Mouse (Mus musculus) cerebellum, postnatal 4 days (tissue): Measurements from ENCODE around the gene Usp12.

Source experiments
- DNase-seq, 2 experiments: peaks; one replicate each; pipeline ENCODE4 v3.0.0; 2022; ENCODE audit warnings: low spot score in 2 of 2, mixed read lengths in 1 of 2

Usp12 gene

DNA sequence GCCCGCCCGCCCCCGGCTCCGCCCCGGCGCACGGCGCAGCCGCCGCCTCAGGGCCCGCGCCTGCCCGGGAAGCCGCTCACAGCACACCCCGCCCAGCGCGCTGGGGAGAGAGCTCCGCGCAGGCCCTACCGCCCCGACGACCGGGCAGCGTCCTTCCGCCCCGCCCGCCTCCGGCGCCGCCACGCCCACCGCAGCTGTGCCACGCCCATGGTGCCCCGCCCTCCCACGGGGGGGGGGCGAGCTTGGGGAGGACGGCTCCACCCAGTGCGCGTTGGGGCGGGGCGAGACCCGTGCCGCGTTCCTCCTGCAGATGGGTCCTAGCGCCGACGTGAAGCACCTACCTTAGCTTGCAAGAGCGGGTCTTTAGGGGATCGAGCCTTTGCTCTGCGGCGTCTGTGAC is at the start of gene Usp12:
Gene Usp12, minus strand, starts transcription at position 154 of the 400 bp plus-strand sequence.
- peak; percentile 97 to 99 for DNase-seq

DNA sequence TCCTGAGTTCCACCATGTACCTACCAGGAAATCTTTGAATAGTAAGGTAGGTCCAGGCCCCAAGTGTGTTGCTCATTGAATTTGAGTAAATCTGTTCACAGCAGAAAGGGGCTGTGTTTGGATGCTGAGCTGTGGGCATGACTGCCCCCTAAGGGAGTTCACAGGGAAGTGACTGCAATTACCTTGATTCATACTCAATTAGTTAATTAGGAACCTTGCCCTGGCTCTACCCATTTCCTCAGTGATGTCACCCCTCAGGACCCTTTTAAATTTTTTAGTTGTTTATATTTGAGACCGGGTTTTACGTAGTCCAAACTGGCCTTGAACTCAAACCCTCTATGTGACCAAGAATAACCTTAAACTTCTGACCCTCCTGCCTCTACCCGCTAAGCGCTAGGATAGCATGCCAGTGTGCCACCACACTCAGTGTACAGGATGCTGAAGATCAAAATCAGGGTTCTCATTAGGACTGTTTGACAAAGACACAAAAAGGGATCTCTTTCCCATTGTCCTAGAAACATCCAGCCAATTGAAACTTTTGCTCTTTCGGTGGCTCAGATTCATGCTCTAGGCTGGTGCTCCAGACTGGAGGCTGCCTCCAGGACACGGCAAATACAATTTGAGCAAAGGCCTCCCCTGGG is 49.6 kb upstream of the Usp12 start:
- no peak for DNase-seq

DNA sequence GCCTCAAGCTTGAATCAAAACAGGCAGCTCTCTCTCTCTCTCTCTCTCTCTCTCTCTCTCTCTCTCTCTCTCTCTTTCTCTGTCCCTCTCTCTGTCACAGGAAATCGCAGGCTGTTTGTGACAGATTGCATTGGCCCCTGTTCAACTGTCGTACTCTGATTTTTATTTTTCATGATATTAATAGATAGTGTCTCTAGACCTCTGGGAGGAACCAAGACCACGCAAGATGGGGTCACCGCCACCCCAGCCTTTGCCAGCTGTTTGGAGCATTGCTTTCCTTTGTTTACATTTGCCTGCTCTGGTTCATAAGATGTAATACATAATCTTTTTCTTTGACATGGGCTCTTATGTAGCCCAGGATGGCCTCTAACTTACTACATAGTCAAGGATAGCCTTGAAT is 47.2 kb upstream of the Usp12 start:
- no peak for DNase-seq

- DNase-seq = no peak
These were observed 46.5 kb upstream of the Usp12 start for GRCm38 (mm10) chr5:146841301-146841700.

- DNase-seq = no peak
These were observed 45.6 kb upstream of the Usp12 start for GRCm38 (mm10) chr5:146840422-146840821.

DNA sequence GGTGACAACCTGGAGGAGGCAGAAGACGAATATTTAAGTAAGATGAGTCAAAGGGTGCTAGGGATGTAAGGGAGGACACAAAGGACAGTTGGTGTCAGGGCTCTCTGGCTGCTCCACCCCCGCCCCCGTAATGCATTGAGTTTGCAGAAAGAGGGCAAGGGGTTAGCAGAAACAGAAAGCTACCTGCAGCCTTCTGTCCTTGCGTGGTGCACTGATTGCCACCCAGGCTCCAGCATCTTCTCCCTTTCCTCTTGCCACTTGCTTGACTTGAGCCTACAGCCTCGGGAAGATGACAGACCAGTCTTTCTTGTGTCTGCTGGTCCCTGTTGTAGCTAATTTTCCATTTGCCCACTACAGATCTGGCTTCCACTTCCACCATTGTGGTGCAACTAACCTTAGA is 45.0 kb upstream of the Usp12 start:
- DNase-seq = no peak

GRCm38 (mm10) chr5:146838836-146839648 is 44.2 kb upstream of the Usp12 start:
- DNase-seq = no peak

GRCm38 (mm10) chr5:146837967-146838720 is 43.3 kb upstream of the Usp12 start:
- DNase-seq = no peak

- no peak for DNase-seq
These were observed 40.2 kb upstream of the Usp12 start for GRCm38 (mm10) chr5:146834959-146835358.

DNA sequence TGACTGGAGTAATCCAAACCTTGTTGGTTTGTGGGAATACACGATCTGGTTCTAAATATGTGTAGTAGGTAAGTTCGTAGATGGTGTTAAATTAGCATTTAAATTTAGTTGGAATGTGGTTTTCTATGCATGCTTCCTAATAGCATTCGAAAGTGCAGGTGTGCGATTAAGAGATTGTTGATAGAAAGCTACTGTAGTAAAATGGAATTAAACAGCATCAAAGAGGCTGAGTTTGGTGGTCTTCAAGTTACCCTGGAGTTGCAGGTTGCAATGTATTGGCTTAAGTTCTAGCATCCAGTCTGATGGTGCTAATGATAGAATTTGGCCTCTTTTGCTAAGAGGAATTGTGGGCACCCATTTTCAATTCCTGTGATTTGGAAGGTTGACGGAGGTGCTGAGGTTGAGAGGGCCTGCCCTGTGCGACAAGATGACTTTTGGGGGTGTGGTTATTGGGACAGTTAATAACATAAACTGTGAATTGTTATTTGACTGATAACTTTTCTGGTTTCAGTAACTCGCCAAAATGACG is 38.9 kb upstream of the Usp12 start:
- no peak for DNase-seq

GRCm38 (mm10) chr5:146832769-146833448 is 38.1 kb upstream of the Usp12 start, which contains the start of gene Rpl21:
TSS of gene Rpl21 (plus strand) at chr5:146832890.
- peak; percentile 73 to 90 for DNase-seq

- DNase-seq = no peak
These were observed 37.6 kb upstream of the Usp12 start for GRCm38 (mm10) chr5:146832435-146832768.

GRCm38 (mm10) chr5:146829528-146829927 is 34.7 kb upstream of the Usp12 start:
- DNase-seq = no peak

DNA sequence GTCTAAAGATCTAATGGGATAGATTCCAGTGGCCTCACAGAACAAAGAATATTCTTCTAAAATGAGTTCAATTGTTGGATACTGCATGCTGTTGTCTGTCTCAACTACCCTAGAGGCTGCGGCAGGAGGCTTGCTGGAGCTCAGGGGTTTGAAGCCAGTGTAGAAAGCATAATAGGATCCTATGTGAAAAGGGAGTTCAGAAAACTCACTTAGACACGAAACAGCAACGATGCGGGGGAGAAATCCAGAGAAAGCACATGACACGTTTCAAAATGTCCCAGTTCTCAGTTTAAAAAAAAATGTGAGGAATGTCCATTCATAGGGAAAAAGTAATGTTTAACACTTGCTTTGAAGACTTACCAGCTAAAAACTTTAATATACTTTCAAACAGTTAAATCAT is 28.2 kb upstream of the Usp12 start:
- no peak for DNase-seq

DNA sequence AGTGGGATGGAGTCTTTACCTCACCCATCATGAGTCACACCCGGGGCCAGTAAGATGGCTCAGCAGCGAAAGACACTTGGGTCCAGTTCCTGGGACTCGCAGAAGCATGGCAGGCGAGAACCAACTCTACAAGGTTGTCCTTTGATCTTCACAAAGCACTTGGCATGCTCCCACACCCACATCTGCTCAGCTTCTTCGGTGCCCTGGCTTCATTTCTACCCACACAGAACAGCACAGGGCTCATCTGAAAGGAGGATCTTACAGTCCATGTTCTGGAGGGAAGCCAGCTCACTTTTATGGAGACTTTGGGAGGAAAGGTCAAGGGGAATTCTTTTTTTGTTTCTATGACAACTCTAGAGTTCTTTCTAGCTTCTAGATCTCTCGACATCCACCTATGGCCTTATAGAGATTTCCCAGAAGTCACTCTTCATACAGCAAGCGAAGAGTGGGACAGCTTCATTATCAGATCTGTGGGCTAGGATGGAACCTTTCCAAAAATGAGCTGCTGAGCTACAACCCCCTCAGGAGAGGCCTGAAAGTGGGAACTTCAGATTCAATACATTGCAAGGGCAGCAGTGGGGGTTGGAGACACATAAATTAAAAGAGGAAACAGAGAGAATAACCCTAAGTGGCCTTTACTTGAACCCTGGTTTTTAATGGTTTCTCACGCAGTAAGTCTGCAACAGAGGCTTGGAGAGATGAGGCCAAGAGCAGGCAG is 24.3 kb upstream of the Usp12 start:
- DNase-seq = no peak

GRCm38 (mm10) chr5:146817583-146817982 is 22.8 kb upstream of the Usp12 start:
- no peak for DNase-seq

GRCm38 (mm10) chr5:146815394-146815793 is 20.6 kb upstream of the Usp12 start:
- DNase-seq = no peak

DNA sequence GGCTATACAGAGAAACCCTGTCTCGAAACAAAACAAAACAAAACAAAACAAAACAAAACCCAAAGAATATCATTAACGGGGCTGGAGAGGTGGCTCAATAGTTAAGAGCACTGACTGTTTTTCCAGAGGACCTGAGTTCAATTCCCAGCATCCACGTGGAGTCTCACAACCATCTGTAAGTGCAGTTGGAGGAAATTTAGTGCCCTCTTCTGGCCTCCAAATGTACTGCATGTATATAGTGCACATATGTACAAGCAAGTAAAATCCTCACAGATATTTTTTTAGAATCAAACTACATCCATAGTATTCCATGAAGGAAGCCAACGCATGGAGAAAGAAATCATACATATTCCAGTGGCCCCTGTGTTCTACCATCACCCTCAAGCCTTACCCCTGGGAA is 18.6 kb upstream of the Usp12 start:
- DNase-seq = no peak

- DNase-seq = no peak
These were observed 18.1 kb upstream of the Usp12 start for GRCm38 (mm10) chr5:146812866-146813265.

- no peak for DNase-seq
These were observed 15.1 kb upstream of the Usp12 start for GRCm38 (mm10) chr5:146809951-146810350.

GRCm38 (mm10) chr5:146806004-146806430 is 11.2 kb upstream of the Usp12 start:
- DNase-seq = no peak
